17 mouse cellular contexts compared by ENCODE assay signal in genomic region chr5:32886739-32887138, GRCm38 (mm10). TPM values are rescaled to one million over a fixed set of nuclear protein-coding genes. Genes with fewer than 3 reads are reported as not detected.
A peak's percentile ranks its signal among the peaks of the same experiment; 100 is the strongest.
DNase-seq lines count a peak whose midpoint lies in the region.
"Had no signal": no experiment of that assay in that cellular context is flagged by ENCODE, and none has a peak within 500 bp of the region (broad histone marks: within the 10 kb centered on the region; RNA-seq: fewer than 3 reads in every experiment).

No protein-coding gene starts in this region.

- peak; percentile 61 for DNase-seq in heart, adult 11 months
- no peak for DNase-seq in heart, adult 8-10 months (ENCODE audit: low spot score)
- DNase-seq: adrenal gland, adult 2 months; adrenal gland, adult 8-10 months; adrenal gland, postnatal 10 days; adrenal gland, postnatal 14 days; adrenal gland, postnatal 25 days; adrenal gland, postnatal 36 days; B cell, adult 2 months; cerebellum, adult 11 months; cerebellum, adult 11-12 months; cerebellum, adult 18-20 months; cerebellum, adult 2 months had no signal

RNA-seq across cellular contexts. Expression of gene Depdc5, which starts 23.2 kb away (rescaled TPM):
- 10 to 100 TPM; 21.8 to 29.3 (median 25.6) TPM for total RNA-seq in heart, adult 8-10 months (2022)

RNA-seq across cellular contexts. Expression of gene Prr14l, which starts 32.7 kb away (rescaled TPM):
- 1 to 10 TPM; 5.0 to 5.8 (median 5.6) TPM for total RNA-seq in heart, adult 8-10 months (2022)

RNA-seq across cellular contexts. Expression of gene Gm20671, which starts 59.8 kb away (rescaled TPM):
- under 1 TPM in 2 of 4 experiments, not detected in 2; 0.35 to 0.37 TPM for total RNA-seq in heart, adult 8-10 months (2022)
- total RNA-seq: adrenal gland, adult 18-20 months; adrenal gland, adult 8-10 months; adrenal gland, postnatal 10 days; adrenal gland, postnatal 14 days; adrenal gland, postnatal 25 days; adrenal gland, postnatal 36 days; adrenal gland, postnatal 4 days; ES-E14; MEL had no signal
